Mouse (Mus musculus): ENCODE results near the gene Rbl2. TPM values are rescaled to one million over a fixed set of nuclear protein-coding genes. Genes with fewer than 3 reads are reported as not detected.

Rbl2 gene
- polyA plus RNA-seq, 1 experiment from 2014 or later: 26.6 TPM

Other genes starting within 250 kb of the Rbl2 start
- 93.7 and 97.7 TPM in 2 replicates for gene Chd9, start 241.7 kb upstream of the Rbl2 start, polyA plus RNA-seq (2015; fragmentation: Nextera tagmentation; extraction: Ambion mirVana)
- 148 and 151 TPM in 2 replicates for gene Aktip, start 129.9 kb downstream of the Rbl2 start, polyA plus RNA-seq (2015; fragmentation: Nextera tagmentation; extraction: Ambion mirVana)
- 13.5 and 13.7 TPM in 2 replicates for gene Rpgrip1l, start 243.2 kb downstream of the Rbl2 start, polyA plus RNA-seq (2015; fragmentation: Nextera tagmentation; extraction: Ambion mirVana)
- gene Fto, start 243.5 kb downstream of the Rbl2 start, polyA plus RNA-seq (2015; fragmentation: Nextera tagmentation; extraction: Ambion mirVana): 123 and 132 TPM in 2 replicates